Mouse (Mus musculus) liver, embryonic 14.5 days (tissue): ENCODE results near the gene Camkk2.

ENCODE experiments used
- CTCF ChIP-seq: IDR thresholded peaks from 2 replicates; pipeline ENCODE4 v1.5.1; 2016; ENCODE audit warnings: antibody characterized with exemption, low read depth, control low read depth
- EP300 ChIP-seq: IDR thresholded peaks from 2 replicates; pipeline ENCODE4 v1.6.1; 2016; ENCODE audit warnings: antibody characterized with exemption, low read depth

DNA sequence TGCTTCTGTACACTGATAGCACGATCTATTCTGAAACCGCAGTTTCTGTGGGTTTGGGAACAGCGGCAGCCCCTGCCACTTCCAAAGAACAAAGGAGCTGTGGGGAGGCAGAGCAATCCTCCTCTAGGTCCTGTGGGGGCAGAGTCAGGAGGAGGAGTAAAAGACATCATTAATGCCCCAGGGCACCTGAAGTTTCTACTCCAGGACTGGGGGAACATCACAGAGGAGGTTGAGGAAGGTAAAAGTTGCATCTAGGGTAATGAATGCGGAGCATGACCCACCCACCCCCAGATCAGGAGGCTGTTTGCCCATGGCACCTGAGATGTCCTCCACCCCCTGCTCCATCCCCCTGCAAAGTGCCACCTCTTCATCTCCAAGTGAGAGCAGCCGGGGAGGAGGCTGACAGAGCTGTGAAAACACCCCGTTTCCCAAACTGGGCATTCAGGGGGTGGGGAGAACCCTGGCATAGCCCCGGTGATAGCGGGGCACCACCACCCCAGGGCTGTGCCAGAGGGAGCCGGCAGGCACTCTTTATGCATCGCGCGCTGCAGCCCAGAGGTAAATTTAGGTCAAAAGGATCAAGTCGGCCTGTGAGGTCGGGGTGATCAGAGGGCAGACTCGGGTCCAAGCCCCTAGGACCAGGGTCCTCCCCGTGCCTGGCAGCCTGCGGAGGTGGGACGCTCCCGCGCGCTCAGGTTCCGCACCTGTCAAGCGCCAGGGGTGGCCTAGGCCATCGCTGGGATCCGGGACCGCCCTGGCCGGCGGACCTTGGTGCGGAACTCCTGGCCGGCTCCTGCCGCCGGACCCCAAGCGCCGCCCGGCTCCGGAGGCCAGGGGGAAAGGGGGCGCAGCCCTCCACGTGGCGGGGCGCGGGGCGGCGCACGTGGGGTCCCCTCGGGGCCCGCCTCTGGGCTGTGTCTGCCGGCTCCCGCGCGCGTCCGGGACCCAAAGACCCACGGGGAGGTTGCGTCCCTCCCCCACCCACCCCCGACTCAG lies 680 bp downstream of the Camkk2 start:
- TF ChIP-seq CTCF (no peak), EP300 (no peak)
